10 mouse cellular contexts compared by ENCODE assay signal in genomic region chr11:31771491-31772439, GRCm38 (mm10).
DNase-seq lines count a peak whose midpoint lies in the region; ATAC-seq and TF ChIP-seq lines count a peak whose summit lies in the region.
"Had no signal": no experiment of that assay in that cellular context is flagged by ENCODE, and none has a peak within 500 bp of the region (broad histone marks: within the 10 kb centered on the region; RNA-seq: fewer than 3 reads in every experiment).

No protein-coding gene starts in this region.

- no peak overlapping the region for H3K4me3 ChIP-seq in lung, embryonic 14.5 days (ENCODE audit: low read depth, low read length)
- H3K4me3 ChIP-seq in hindbrain, embryonic 16.5 days (ENCODE audit: low read length): no peak overlapping the region
- H3K4me3 ChIP-seq in lung, postnatal 0 days (ENCODE audit: low read depth, low read length): no peak overlapping the region
- H3K4me3 ChIP-seq: limb, embryonic 15.5 days had no signal

- 0 out of 2 replicates have a peak overlapping the region, but pooled peaks have one; percentile 30 for H3K27ac ChIP-seq in lung, embryonic 14.5 days (ENCODE audit: low read depth)
- peak overlapping the region; percentile 48 for H3K27ac ChIP-seq in hindbrain, embryonic 16.5 days (ENCODE audit: low read depth, low read length)
- H3K27ac ChIP-seq in lung, postnatal 0 days (ENCODE audit: low read length): no peak overlapping the region
- H3K27ac ChIP-seq: kidney, postnatal 0 days had no signal

- 0 out of 2 replicates have a peak, but pooled peaks cover 3% of the 10 kb centered on the region for H3K4me1 ChIP-seq in lung, embryonic 14.5 days (ENCODE audit: insufficient read depth)
- H3K4me1 ChIP-seq in hindbrain, embryonic 16.5 days (ENCODE audit: control insufficient read depth, insufficient read depth, low read depth, low read length): peaks cover 25% of the 10 kb centered on the region
- peaks cover 8% of the 10 kb centered on the region; the same call in 1 of the 2 replicates for H3K4me1 ChIP-seq in lung, postnatal 0 days (ENCODE audit: insufficient read depth, low read depth, low read length)

- no peak for TF ChIP-seq EP300 in lung, postnatal 0 days (IDR thresholded peaks at IDR 0.05)

- no peak for ATAC-seq in lung, embryonic 14.5 days (ENCODE audit: insufficient read depth)
- peak; percentile 48; the same call in 1 of the 2 replicates for ATAC-seq in hindbrain, embryonic 16.5 days
- ATAC-seq in lung, postnatal 0 days: no peak

- no peak for TF ChIP-seq CTCF in lung, embryonic 14.5 days (IDR thresholded peaks at IDR 0.05; ENCODE audit: low read depth)
- TF ChIP-seq CTCF in lung, postnatal 0 days (IDR thresholded peaks at IDR 0.05): no peak

- H3K36me3 ChIP-seq in lung, embryonic 14.5 days (ENCODE audit: insufficient read depth): no peaks in the 10 kb centered on the region
- no peaks in the 10 kb centered on the region for H3K36me3 ChIP-seq in hindbrain, embryonic 16.5 days (ENCODE audit: control insufficient read depth, insufficient read depth, low read length)
- H3K36me3 ChIP-seq in lung, postnatal 0 days (ENCODE audit: insufficient read depth, low read length): no peaks in the 10 kb centered on the region
- H3K36me3 ChIP-seq: limb, embryonic 15.5 days had no signal

- H3K27me3 ChIP-seq in lung, embryonic 14.5 days (ENCODE audit: insufficient read depth, low read length): no peaks in the 10 kb centered on the region
- H3K27me3 ChIP-seq in hindbrain, embryonic 16.5 days (replicated peaks; ENCODE audit: control insufficient read depth, insufficient read depth, low read length): no peaks in the 10 kb centered on the region
- H3K27me3 ChIP-seq in lung, postnatal 0 days (replicated peaks; ENCODE audit: insufficient read depth, low read length): no peaks in the 10 kb centered on the region
- H3K27me3 ChIP-seq: limb, embryonic 15.5 days had no signal

- peak; percentile 46 for DNase-seq in adrenal gland, adult 2 months
- DNase-seq in adrenal gland, postnatal 4 days (ENCODE audit: low spot score in 2 of 2): no peak
- no peak for DNase-seq in lung, embryonic 14.5 days
- DNase-seq in lung, postnatal 36 days: no peak
- peak; percentile 36 for DNase-seq in retina, embryonic 14.5 days (ENCODE audit: low spot score)
- no peak for DNase-seq in spleen, postnatal 4 days (ENCODE audit: low spot score in 2 of 2)
- DNase-seq in lung, postnatal 0 days (ENCODE audit: low spot score): no peak

- H3K4me2 ChIP-seq in lung, embryonic 14.5 days: no peak overlapping the region
- no peak overlapping the region for H3K4me2 ChIP-seq in hindbrain, embryonic 16.5 days (ENCODE audit: low read length)
- H3K4me2 ChIP-seq in lung, postnatal 0 days (replicated peaks; ENCODE audit: low read depth, low read length): no peak overlapping the region
- H3K4me2 ChIP-seq: limb, embryonic 15.5 days had no signal

- no peak overlapping the region for H3K9ac ChIP-seq in lung, embryonic 14.5 days
- H3K9ac ChIP-seq in hindbrain, embryonic 16.5 days (ENCODE audit: low read depth, low read length): no peak overlapping the region
- no peak overlapping the region for H3K9ac ChIP-seq in lung, postnatal 0 days (replicated peaks; ENCODE audit: low read depth)
- H3K9ac ChIP-seq: limb, embryonic 15.5 days had no signal

- no peaks in the 10 kb centered on the region for H3K9me3 ChIP-seq in lung, embryonic 14.5 days (ENCODE audit: low read depth, low read length)
- peaks cover 3% of the 10 kb centered on the region; the same call in 1 of the 2 replicates for H3K9me3 ChIP-seq in hindbrain, embryonic 16.5 days (ENCODE audit: control insufficient read depth, low read length)
- H3K9me3 ChIP-seq in lung, postnatal 0 days (ENCODE audit: low read length): no peaks in the 10 kb centered on the region
- H3K9me3 ChIP-seq: limb, embryonic 15.5 days had no signal

- 83% methylated on average over 6 of the region's 6 CpGs for WGBS in lung, embryonic 14.5 days
- 80% methylated on average over 6 of the region's 6 CpGs for WGBS in hindbrain, embryonic 16.5 days
- WGBS in lung, postnatal 0 days: 83% methylated on average over 6 of the region's 6 CpGs

Comparison
In these comparisons a context has a peak if more than half of its experiments do, and no peak if none do; other contexts are left out.
1. DNase-seq: peak in adrenal gland, adult 2 months (single experiment) and retina, embryonic 14.5 days (single experiment); none in adrenal gland, postnatal 4 days (0 of 2), lung, embryonic 14.5 days (single experiment), lung, postnatal 36 days (single experiment), spleen, postnatal 4 days (0 of 2) and lung, postnatal 0 days (single experiment).